Mouse (Mus musculus) lung, postnatal 0 days (tissue): ENCODE measurements around the gene Dennd1a.

ENCODE experiments used
- CTCF ChIP-seq: IDR thresholded peaks from 2 replicates; pipeline ENCODE4 v1.5.1; 2016; ENCODE audit warnings: antibody characterized with exemption, mild to moderate bottlenecking
- EP300 ChIP-seq: IDR thresholded peaks from 2 replicates; pipeline ENCODE4 v1.6.1; 2016; ENCODE audit warnings: antibody characterized with exemption, mild to moderate bottlenecking, control low read depth

DNA sequence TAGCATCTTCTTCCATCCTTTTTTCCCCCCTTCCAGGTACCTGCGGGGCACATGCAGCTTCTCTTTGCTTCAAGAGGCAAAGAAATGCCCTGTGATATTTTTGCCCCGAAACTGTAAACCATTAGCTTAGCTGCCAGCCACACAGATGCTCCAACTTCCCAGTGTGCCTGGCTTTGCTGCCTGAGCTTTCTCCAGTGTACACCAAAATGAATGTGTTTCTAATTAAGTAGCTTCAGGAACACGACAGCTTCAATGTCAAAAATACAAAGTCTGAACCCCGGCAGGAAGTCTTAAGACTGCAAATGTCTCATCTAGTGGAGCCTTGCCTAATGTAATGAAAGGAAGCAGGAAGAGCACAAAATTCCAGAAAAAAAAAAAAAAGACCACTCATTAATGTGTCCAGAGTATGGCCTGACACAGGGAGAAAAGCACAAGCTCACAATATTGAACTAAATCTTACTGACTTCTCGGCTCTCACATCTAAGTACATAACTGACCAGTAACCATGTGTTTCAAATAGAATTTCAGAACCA, 301.4 kb downstream of the Dennd1a start:
- no peak for TF ChIP-seq CTCF
- TF ChIP-seq EP300, result no peak
